Mouse (Mus musculus) heart, embryonic 13.5 days (tissue): ENCODE measurements around the gene Yap1. TPM values are rescaled to one million over a fixed set of nuclear protein-coding genes. Genes with fewer than 3 reads are reported as not detected.
A peak's percentile ranks its signal among the peaks of the same experiment; 100 is the strongest.

Source experiments
- ATAC-seq: fragments of 200-750 bp; cut with Nextera tagmentation; 2 replicates; pipeline ENCODE4 v1.8.0; 2017; ENCODE audit warnings: moderate TSS enrichment; ENCODE audit not compliant: insufficient number of reproducible peaks, low FRiP score, low TSS enrichment; ENCODE audit errors: extremely low read depth
- H3K27ac ChIP-seq: fragments of 300-500 bp; sonication (generic); replicated peaks from 2 replicates; pipeline ENCODE4 v1.5.1; 2015; ENCODE audit warnings: moderate library complexity, mild to moderate bottlenecking, inconsistent platforms
- H3K27me3 ChIP-seq: fragments of 300-500 bp; sonication (generic); replicated peaks from 2 replicates; pipeline ENCODE4 v1.6.1; 2015; ENCODE audit warnings: mild to moderate bottlenecking, inconsistent platforms
- H3K36me3 ChIP-seq: fragments of 300-500 bp; sonication (generic); 2 replicates; pipeline ENCODE4 v1.6.1; 2015; ENCODE audit warnings: mild to moderate bottlenecking, inconsistent platforms
- H3K4me1 ChIP-seq: fragments of 300-500 bp; sonication (generic); 2 replicates; pipeline ENCODE4 v1.6.1; 2015; ENCODE audit warnings: inconsistent platforms
- H3K4me2 ChIP-seq: fragments of 300-500 bp; sonication (generic); 2 replicates; pipeline ENCODE4 v1.6.1; 2015; ENCODE audit warnings: inconsistent platforms, mild to moderate bottlenecking, moderate library complexity
- H3K4me3 ChIP-seq: fragments of 300-500 bp; sonication (generic); 2 replicates; pipeline ENCODE4 v1.5.1; 2015; ENCODE audit warnings: moderate library complexity, mild to moderate bottlenecking, inconsistent platforms
- H3K9ac ChIP-seq: fragments of 300-500 bp; sonication (generic); 2 replicates; pipeline ENCODE4 v1.6.1; 2015; ENCODE audit warnings: inconsistent platforms, mild to moderate bottlenecking, moderate library complexity
- H3K9me3 ChIP-seq: fragments of 300-500 bp; sonication (generic); 2 replicates; pipeline ENCODE4 v1.6.1; 2016; ENCODE audit warnings: inconsistent platforms
- WGBS: fragments of 180-500 bp; shearing (Covaris S2); methylation state at CpG from one replicate; pipeline ENCODE4 v1.1.7; 2015; ENCODE audit warnings: mixed read lengths; 5-methylcytosine and 5-hydroxymethylcytosine counted together
- polyA plus RNA-seq: library from polyadenylated mRNA; unstranded; fragments of >200 nt; fragmentation: Nextera tagmentation; extraction: Ambion mirVana; gene quantifications from 2 replicates; pipeline ENCODE4 v1.2.1, GENCODE M21; 2015

The Yap1 gene
- polyA plus RNA-seq, 1 experiment from 2014 or later, result 24.2 TPM

DNA sequence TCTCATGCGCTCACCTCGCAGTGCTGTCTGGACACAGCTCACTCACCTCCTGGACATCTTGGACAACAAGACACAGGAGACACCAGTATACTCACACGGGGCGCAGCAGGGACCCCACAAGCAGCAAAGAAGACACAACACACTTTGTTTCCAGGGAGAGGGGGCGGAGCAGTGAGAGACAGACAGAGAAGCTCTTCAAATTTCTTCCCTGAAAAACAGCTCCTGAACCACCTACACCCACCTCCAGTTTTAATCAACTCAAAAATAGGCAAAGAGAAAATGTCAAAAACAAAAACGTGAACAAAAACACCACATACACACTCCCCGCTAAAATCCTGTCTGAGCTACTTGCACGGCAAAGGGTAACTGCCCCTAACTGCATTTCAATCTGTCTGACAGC lies 48.0 kb downstream of the Yap1 start:
- 86% methylated on average over 8 of the region's 8 CpGs for WGBS
- Histone ChIP-seq H3K27me3 (no peaks in the 10 kb centered on the region), H3K4me3 (no peak overlapping the region), H3K4me1 (peaks cover 41% of the 10 kb centered on the region), H3K9ac (no peak overlapping the region), H3K27ac (no peak overlapping the region), H3K36me3 (peaks cover 54% of the 10 kb centered on the region), H3K4me2 (no peak overlapping the region), H3K9me3 (no peaks in the 10 kb centered on the region)
- ATAC-seq, result no peak

DNA sequence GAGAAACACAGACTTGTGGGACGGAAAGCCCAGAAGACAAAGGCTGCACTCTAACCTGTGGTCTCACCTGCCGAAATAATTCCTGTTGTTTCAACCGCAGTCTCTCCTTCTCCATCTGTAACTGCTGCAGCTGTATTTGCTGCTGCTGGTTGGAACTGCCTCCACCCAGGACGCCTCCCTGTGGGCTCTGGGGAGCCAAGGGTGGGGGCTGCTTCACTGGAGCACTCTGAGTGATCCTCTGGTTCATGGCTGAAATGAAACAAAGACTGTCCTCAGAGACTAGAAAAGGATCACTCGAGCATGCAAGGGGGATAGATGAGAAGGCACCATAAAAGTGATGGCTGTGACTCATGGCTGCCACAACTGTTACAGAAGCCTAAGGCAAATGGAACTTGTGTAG lies 51.5 kb downstream of the Yap1 start:
- peaks cover 6% of the 10 kb centered on the region for H3K4me1 ChIP-seq
- H3K9me3 ChIP-seq, result no peaks in the 10 kb centered on the region
- no peak for ATAC-seq
- H3K27ac ChIP-seq, result no peak overlapping the region
- H3K4me2 ChIP-seq, result no peak overlapping the region
- peaks cover 78% of the 10 kb centered on the region for H3K36me3 ChIP-seq
- no peak overlapping the region for H3K9ac ChIP-seq
- WGBS, result 88% methylated on average over 5 of the region's 5 CpGs
- no peak overlapping the region for H3K4me3 ChIP-seq
- no peaks in the 10 kb centered on the region for H3K27me3 ChIP-seq

DNA sequence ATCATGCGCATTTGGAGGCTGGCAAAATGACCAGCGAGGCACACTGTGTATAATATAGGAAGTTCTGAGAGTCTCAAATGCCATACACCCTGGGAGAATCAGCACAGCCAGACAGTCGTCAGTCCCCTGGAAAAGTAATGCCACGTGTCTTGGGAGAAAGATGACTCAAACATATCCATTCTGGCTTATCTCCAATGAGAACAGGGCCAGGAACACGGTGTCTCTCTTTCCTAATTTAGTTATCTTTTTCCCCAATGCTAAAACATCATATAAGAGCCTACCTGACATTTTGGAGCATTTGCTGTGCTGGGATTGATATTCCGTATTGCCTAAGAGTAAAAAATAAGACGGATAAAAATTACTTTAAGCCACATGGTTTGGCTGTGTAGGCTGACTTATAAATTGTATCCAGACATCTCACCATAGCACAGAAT lies 54.2 kb downstream of the Yap1 start:
- no peak overlapping the region for H3K4me2 ChIP-seq
- no peak overlapping the region for H3K4me3 ChIP-seq
- H3K27me3 ChIP-seq, result no peaks in the 10 kb centered on the region
- no peak overlapping the region for H3K27ac ChIP-seq
- H3K9me3 ChIP-seq, result no peaks in the 10 kb centered on the region
- WGBS, result 68% methylated on average over 7 of the region's 7 CpGs
- no peak for ATAC-seq
- no peak overlapping the region for H3K9ac ChIP-seq
- peaks cover 91% of the 10 kb centered on the region for H3K36me3 ChIP-seq
- no peaks in the 10 kb centered on the region for H3K4me1 ChIP-seq

DNA sequence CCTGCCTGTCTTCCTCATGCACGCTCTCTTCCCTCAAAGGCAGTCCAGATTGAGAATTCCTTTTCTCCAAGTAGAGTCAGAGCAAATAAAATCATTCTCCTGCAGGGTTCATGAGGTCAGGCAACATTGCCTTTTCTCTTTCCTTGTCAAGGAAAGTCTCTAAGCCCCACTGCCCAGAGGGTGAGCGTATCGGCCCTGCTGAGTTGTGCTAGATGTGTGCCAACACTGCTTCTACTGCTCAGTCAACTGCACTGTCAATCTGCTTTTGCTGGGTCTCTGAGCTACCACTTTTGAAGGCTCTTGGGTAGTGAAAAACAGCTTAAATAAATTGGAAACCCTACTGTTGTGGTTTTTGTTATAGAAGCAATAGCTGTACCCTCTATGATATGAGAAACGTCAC lies 56.5 kb downstream of the Yap1 start:
- Histone ChIP-seq H3K9ac (no peak overlapping the region), H3K9me3 (no peaks in the 10 kb centered on the region), H3K36me3 (peaks cover 92% of the 10 kb centered on the region), H3K4me1 (peaks cover 14% of the 10 kb centered on the region), H3K27ac (no peak overlapping the region), H3K27me3 (no peaks in the 10 kb centered on the region), H3K4me3 (no peak overlapping the region), H3K4me2 (no peak overlapping the region)
- no peak for ATAC-seq
- 87% methylated on average over 4 of the region's 4 CpGs for WGBS

DNA sequence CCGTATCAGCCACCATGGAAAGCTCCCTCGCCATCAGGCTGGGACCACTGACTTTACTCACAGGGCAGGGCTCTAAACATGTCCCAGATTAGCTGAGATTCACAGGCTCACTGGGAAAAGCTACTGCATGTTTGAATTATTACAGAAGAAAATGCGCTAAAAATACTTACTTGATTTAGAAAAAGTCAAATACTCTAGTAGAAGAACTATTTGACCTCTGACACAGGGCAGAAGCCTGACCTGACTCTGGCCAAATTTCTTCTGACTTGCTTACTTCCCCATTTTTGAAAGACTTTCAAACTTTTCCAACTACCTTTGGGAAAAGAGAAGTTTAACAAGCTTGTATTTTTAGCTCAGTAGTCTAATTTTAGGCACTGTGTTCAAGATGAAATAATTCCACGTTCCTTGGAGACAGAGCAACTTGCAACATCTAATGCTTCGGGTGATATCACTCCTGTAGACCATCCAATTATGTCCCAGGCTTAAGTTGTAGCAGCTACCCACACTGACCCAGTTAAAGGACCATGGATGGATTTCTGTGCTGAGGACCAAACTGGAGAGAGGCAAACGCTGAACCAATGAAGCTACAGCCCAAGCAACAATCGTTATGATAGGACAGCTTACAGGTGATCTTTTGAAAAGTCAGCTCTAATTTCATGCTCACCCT lies 60.5 kb downstream of the Yap1 start:
- no peaks in the 10 kb centered on the region for H3K27me3 ChIP-seq
- peaks cover 14% of the 10 kb centered on the region for H3K4me1 ChIP-seq
- ATAC-seq, result no peak
- H3K4me3 ChIP-seq, result no peak overlapping the region
- peaks cover 90% of the 10 kb centered on the region for H3K36me3 ChIP-seq
- no peak overlapping the region for H3K4me2 ChIP-seq
- H3K27ac ChIP-seq, result peak overlapping the region; percentile 39; the same call in 1 of the 2 replicates
- H3K9me3 ChIP-seq, result no peaks in the 10 kb centered on the region
- 70% methylated on average over 7 of the region's 7 CpGs for WGBS
- no peak overlapping the region for H3K9ac ChIP-seq

DNA sequence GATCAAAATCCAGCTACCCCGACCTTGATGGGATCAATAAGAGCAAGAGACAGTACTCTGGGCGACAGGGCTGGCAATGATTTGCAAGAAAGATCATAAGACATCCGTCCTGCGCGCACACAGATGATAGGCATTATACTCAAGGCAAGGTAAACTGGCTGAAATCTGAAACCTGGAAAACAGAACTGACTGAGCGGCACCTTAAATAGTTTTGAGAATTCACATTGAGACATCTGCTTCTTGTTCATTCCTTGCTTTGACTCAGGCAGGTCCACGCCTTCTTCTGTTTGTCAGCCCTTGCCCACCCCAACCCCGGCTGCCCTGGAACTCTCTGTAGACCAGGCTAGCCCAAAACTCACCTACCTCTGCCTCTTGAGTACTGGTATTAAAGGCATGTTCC lies 61.7 kb downstream of the Yap1 start:
- peaks cover 90% of the 10 kb centered on the region for H3K36me3 ChIP-seq
- H3K9me3 ChIP-seq, result no peaks in the 10 kb centered on the region
- no peak overlapping the region for H3K4me2 ChIP-seq
- H3K27me3 ChIP-seq, result no peaks in the 10 kb centered on the region
- H3K4me3 ChIP-seq, result no peak overlapping the region
- H3K4me1 ChIP-seq, result peaks cover 14% of the 10 kb centered on the region
- H3K27ac ChIP-seq, result no peak overlapping the region
- 86% methylated on average over 8 of the region's 8 CpGs for WGBS
- ATAC-seq, result no peak
- no peak overlapping the region for H3K9ac ChIP-seq

DNA sequence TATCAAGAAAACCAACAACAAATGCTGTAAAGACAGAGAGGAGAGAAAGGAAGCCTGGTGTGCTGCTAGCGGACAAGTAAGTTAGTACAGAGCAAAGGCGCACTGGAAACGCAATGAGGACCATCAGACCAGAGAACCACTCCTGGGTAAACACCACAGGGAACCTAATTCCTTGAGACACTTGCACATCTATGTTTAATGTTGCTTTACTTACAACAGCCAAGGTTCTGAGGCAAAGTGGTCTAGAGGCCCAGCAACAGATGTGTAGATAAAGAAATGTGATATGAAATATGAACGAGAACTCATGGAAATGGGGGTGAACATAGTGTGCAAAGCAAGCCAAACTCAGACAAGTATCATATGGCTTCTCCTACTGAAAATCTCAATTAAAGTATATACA lies 64.3 kb downstream of the Yap1 start:
- H3K27ac ChIP-seq, result no peak overlapping the region
- no peak for ATAC-seq
- 84% methylated on average over 4 of the region's 4 CpGs for WGBS
- H3K4me2 ChIP-seq, result no peak overlapping the region
- peaks cover 19% of the 10 kb centered on the region for H3K4me1 ChIP-seq
- H3K36me3 ChIP-seq, result peaks cover 94% of the 10 kb centered on the region
- no peak overlapping the region for H3K9ac ChIP-seq
- H3K27me3 ChIP-seq, result no peaks in the 10 kb centered on the region
- H3K4me3 ChIP-seq, result no peak overlapping the region
- no peaks in the 10 kb centered on the region for H3K9me3 ChIP-seq

DNA sequence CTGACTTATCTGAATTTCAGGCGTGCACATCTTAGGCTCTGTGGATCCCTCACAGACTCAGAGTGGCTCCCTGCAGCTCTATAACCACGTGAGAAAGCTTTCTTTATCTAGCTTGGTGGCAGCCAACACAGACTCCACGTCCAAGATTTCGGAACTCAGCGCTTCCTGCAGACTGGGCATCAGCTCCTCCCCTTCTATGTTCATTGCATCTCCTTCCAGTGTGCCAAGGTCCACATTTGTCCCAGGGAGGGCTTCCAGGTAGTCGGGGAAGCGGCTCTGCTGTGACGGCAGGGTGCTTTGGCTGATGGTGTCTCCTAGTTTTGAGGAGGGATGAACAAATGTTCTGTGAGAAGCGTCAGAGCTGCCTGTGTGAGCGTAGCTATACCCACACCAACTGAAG lies 70.0 kb downstream of the Yap1 start:
- H3K4me3 ChIP-seq, result no peak overlapping the region
- no peaks in the 10 kb centered on the region for H3K27me3 ChIP-seq
- no peak overlapping the region for H3K27ac ChIP-seq
- peaks cover 11% of the 10 kb centered on the region for H3K4me1 ChIP-seq
- no peak for ATAC-seq
- H3K4me2 ChIP-seq, result no peak overlapping the region
- peaks cover 15% of the 10 kb centered on the region for H3K9me3 ChIP-seq
- no peak overlapping the region for H3K9ac ChIP-seq
- H3K36me3 ChIP-seq, result peaks cover 97% of the 10 kb centered on the region
- WGBS, result 89% methylated on average over 10 of the region's 10 CpGs

DNA sequence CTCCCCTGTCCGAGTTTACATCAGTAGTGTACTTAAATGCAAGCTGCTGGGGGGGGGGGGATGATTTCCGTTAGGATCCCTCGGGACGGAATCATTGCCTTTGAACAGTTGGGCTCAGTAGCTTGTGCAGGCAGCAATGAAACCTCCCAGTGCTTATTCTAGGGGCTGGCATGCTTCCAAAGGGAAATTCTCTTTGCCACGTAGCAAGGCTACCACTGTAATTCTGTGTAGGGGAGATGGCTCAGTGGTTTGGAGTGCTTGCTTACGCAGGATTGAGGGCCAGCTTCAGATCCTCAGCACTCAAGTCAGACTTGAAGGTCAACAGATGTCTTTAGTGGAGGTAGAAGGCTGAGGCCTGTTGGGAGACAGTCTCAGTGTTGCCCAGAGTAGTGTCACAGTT lies 74.8 kb downstream of the Yap1 start:
- no peak for ATAC-seq
- 52% methylated on average over 6 of the region's 6 CpGs for WGBS
- Histone ChIP-seq H3K9me3 (peaks cover 15% of the 10 kb centered on the region), H3K27ac (peak overlapping the region; percentile 45; the same call in 1 of the 2 replicates), H3K9ac (no peak overlapping the region), H3K36me3 (peaks cover 78% of the 10 kb centered on the region), H3K4me2 (no peak overlapping the region), H3K4me3 (no peak overlapping the region), H3K4me1 (peaks cover 10% of the 10 kb centered on the region), H3K27me3 (no peaks in the 10 kb centered on the region)

DNA sequence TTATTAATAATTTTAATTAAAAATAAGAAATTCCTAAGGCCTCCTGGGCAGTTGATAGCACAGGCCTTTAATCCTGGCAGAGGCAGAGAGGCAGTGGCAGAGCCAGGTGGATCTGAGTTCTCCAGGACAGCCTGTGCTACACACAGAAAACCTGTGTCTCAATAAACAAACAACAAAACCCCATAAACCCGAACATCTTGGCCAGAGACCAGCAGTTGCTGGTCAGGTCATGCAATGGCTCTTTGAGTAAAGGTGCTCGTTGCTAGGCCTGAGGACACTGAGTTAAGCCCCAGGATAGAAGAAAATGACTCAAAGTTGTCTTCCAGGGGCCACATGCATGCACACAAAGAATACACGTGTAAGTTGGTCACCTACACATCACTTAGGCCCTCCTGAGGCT lies 75.5 kb downstream of the Yap1 start:
- Histone ChIP-seq H3K9me3 (peaks cover 15% of the 10 kb centered on the region), H3K4me3 (no peak overlapping the region), H3K27ac (no peak overlapping the region), H3K4me1 (peaks cover 10% of the 10 kb centered on the region), H3K36me3 (peaks cover 78% of the 10 kb centered on the region), H3K27me3 (no peaks in the 10 kb centered on the region), H3K4me2 (no peak overlapping the region), H3K9ac (no peak overlapping the region)
- 73% methylated on average over 3 of the region's 3 CpGs for WGBS
- ATAC-seq, result no peak

DNA sequence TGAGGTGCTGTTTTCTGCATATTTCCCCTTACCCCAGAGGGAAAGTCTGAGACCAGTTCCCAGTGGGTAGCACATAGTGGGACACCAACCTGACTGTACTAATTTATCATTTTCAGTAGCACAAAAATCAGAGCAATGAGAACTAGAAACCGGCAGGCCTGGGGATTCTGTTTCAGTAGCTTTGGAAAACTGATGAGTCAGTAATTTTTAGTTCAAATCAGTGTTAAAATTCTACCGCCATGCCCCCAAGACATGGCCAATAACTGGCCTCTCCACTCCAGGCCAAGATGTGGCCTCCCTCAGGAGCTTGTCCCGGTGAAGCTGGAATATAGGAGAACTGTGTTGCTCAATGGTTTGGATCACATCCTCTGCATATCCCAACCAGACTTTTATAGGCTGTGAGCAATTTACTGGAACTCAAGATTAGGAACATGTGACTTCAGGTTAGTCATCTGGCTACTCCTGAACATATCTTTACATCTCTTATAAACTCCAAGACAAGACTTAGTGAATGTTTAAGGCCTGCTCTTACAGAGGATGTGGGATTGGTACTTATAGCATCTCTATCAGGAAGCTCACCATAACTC lies 76.1 kb downstream of the Yap1 start:
- WGBS, result 87% methylated on average over 3 of the region's 3 CpGs
- Histone ChIP-seq H3K9me3 (peaks cover 15% of the 10 kb centered on the region), H3K4me1 (peaks cover 10% of the 10 kb centered on the region), H3K27me3 (no peaks in the 10 kb centered on the region), H3K4me2 (no peak overlapping the region), H3K4me3 (no peak overlapping the region), H3K27ac (no peak overlapping the region), H3K9ac (no peak overlapping the region), H3K36me3 (peaks cover 73% of the 10 kb centered on the region)
- ATAC-seq, result no peak

DNA sequence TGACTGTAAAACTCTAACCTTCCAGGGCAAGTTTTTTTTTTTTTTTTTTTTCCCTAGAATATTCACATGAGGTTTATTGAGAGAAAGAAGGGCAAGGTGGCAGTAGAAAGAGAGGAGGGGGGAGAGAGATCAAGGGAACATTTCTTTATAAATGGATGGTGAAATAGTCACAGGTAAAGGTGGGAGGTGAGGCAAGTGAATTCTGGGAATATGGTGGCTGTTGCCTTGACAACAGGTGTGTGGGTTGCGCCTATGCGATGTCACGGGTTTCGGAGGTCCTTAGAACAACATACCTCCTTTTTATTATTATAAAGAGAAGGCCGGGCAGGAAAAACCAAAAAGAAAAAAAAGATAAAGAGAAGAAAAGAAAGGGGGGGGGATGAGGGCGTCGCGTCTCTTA lies 89.5 kb downstream of the Yap1 start:
- no peaks in the 10 kb centered on the region for H3K27me3 ChIP-seq
- 48% methylated on average over 8 of the region's 8 CpGs for WGBS
- no peak for ATAC-seq
- H3K36me3 ChIP-seq, result no peaks in the 10 kb centered on the region
- H3K4me2 ChIP-seq, result peak overlapping the region; percentile 68
- peak overlapping the region; percentile 40; the same call in 1 of the 2 replicates for H3K4me3 ChIP-seq
- no peaks in the 10 kb centered on the region for H3K9me3 ChIP-seq
- H3K27ac ChIP-seq, result peak overlapping the region; percentile 63
- H3K4me1 ChIP-seq, result peaks cover 9% of the 10 kb centered on the region
- peak overlapping the region; percentile 70 for H3K9ac ChIP-seq
